Mouse (Mus musculus) embryonic facial prominence, embryonic 12.5 days (tissue): Measurements from ENCODE around the gene Rpl10a. TPM values are rescaled to one million over a fixed set of nuclear protein-coding genes. Genes with fewer than 3 reads are reported as not detected.

Experiments
- ATAC-seq: fragments of 200-750 bp; cut with Nextera tagmentation; 2 replicates; pipeline ENCODE4 v1.8.0; 2017; ENCODE audit not compliant: insufficient number of reproducible peaks, insufficient read depth, low FRiP score, low TSS enrichment
- H3K27ac ChIP-seq: fragments of 300-500 bp; sonication (generic); 2 replicates; pipeline ENCODE4 v1.5.1; 2016; ENCODE audit warnings: mild to moderate bottlenecking
- H3K27me3 ChIP-seq: fragments of 300-500 bp; sonication (generic); 2 replicates; pipeline ENCODE4 v1.6.1; 2016; ENCODE audit warnings: mild to moderate bottlenecking, moderate library complexity
- H3K36me3 ChIP-seq: fragments of 300-500 bp; sonication (generic); 2 replicates; pipeline ENCODE4 v1.6.1; 2016; ENCODE audit warnings: mild to moderate bottlenecking
- H3K4me1 ChIP-seq: fragments of 300-500 bp; sonication (generic); 2 replicates; pipeline ENCODE4 v1.6.1; 2016
- H3K4me2 ChIP-seq: fragments of 300-500 bp; sonication (generic); replicated peaks from 2 replicates; pipeline ENCODE4 v1.6.1; 2016; ENCODE audit warnings: mild to moderate bottlenecking, moderate library complexity
- H3K4me3 ChIP-seq: fragments of 300-500 bp; sonication (generic); 2 replicates; pipeline ENCODE4 v1.5.1; 2016; ENCODE audit warnings: mild to moderate bottlenecking
- H3K9ac ChIP-seq: fragments of 300-500 bp; sonication (generic); 2 replicates; pipeline ENCODE4 v1.6.1; 2016; ENCODE audit warnings: mild to moderate bottlenecking, moderate library complexity
- H3K9me3 ChIP-seq: fragments of 300-500 bp; sonication (generic); 2 replicates; pipeline ENCODE4 v1.6.1; 2016; ENCODE audit warnings: mild to moderate bottlenecking, moderate library complexity
- WGBS: fragments of 180-500 bp; shearing (Covaris S2); methylation state at CpG from one replicate; pipeline ENCODE4 v1.1.7; 2016; 5-methylcytosine and 5-hydroxymethylcytosine counted together
- polyA plus RNA-seq: library from polyadenylated mRNA; unstranded; fragments of >200 nt; fragmentation: Nextera tagmentation; extraction: Ambion mirVana; gene quantifications from 2 replicates; pipeline ENCODE4 v1.2.1, GENCODE M21; 2016

The Rpl10a gene
- polyA plus RNA-seq, 1 experiment from 2014 or later = 496 TPM

GRCm38 (mm10) chr17:28335267-28335666 is 7.0 kb downstream of the Rpl10a start:
- no peak for ATAC-seq
- no peak overlapping the region for H3K9ac ChIP-seq
- H3K27me3 ChIP-seq = no peaks in the 10 kb centered on the region
- H3K36me3 ChIP-seq = peaks cover 79% of the 10 kb centered on the region
- 73% methylated on average over 10 of the region's 10 CpGs for WGBS
- no peak overlapping the region for H3K27ac ChIP-seq
- no peaks in the 10 kb centered on the region for H3K9me3 ChIP-seq
- no peak overlapping the region for H3K4me3 ChIP-seq
- peaks cover 32% of the 10 kb centered on the region for H3K4me1 ChIP-seq
- no peak overlapping the region; the same call in 1 of the 2 replicates for H3K4me2 ChIP-seq

- H3K4me2 ChIP-seq = no peak overlapping the region
- H3K27ac ChIP-seq = no peak overlapping the region
- ATAC-seq = no peak
- H3K4me3 ChIP-seq = no peak overlapping the region
- peaks cover 42% of the 10 kb centered on the region for H3K4me1 ChIP-seq
- peaks cover 69% of the 10 kb centered on the region for H3K36me3 ChIP-seq
- WGBS = 91% methylated on average over 7 of the region's 7 CpGs
- no peaks in the 10 kb centered on the region for H3K27me3 ChIP-seq
- no peak overlapping the region for H3K9ac ChIP-seq
- H3K9me3 ChIP-seq = no peaks in the 10 kb centered on the region
Observed at GRCm38 (mm10) chr17:28337547-28337946, 9.3 kb downstream of the Rpl10a start.

GRCm38 (mm10) chr17:28340578-28340977 is 12.3 kb downstream of the Rpl10a start:
- peak overlapping the region; percentile 35; the same call in 1 of the 2 replicates for H3K4me2 ChIP-seq
- H3K36me3 ChIP-seq = peaks cover 45% of the 10 kb centered on the region
- H3K4me3 ChIP-seq = 0 out of 2 replicates have a peak overlapping the region, but pooled peaks have one; percentile 13
- H3K27ac ChIP-seq = peak overlapping the region; percentile 61
- H3K27me3 ChIP-seq = no peaks in the 10 kb centered on the region
- no peaks in the 10 kb centered on the region for H3K9me3 ChIP-seq
- 69% methylated on average over 7 of the region's 7 CpGs for WGBS
- peaks cover 46% of the 10 kb centered on the region for H3K4me1 ChIP-seq
- peak overlapping the region; percentile 37; the same call in 1 of the 2 replicates for H3K9ac ChIP-seq
- ATAC-seq = 0 out of 2 replicates have a peak, but pooled peaks have one; percentile 1

GRCm38 (mm10) chr17:28341091-28341490 is 12.8 kb downstream of the Rpl10a start:
- Histone ChIP-seq H3K27ac (peak overlapping the region; percentile 61), H3K9me3 (no peaks in the 10 kb centered on the region), H3K4me3 (peak overlapping the region; percentile 19), H3K4me2 (peak overlapping the region; percentile 35), H3K4me1 (peaks cover 51% of the 10 kb centered on the region), H3K27me3 (no peaks in the 10 kb centered on the region), H3K9ac (peak overlapping the region; percentile 37), H3K36me3 (peaks cover 40% of the 10 kb centered on the region)
- 14% methylated on average over 26 of the region's 26 CpGs for WGBS
- peak; percentile 57; the same call in 1 of the 2 replicates for ATAC-seq

GRCm38 (mm10) chr17:28344050-28344607 is 15.9 kb downstream of the Rpl10a start:
- peaks cover 80% of the 10 kb centered on the region for H3K4me1 ChIP-seq
- ATAC-seq = no peak
- peak overlapping the region; percentile 15; the same call in 1 of the 2 replicates for H3K9ac ChIP-seq
- 26% methylated on average over 4 of the region's 4 CpGs for WGBS
- H3K9me3 ChIP-seq = no peaks in the 10 kb centered on the region
- peak overlapping the region; percentile 32; the same call in 1 of the 2 replicates for H3K27ac ChIP-seq
- H3K27me3 ChIP-seq = no peaks in the 10 kb centered on the region
- H3K36me3 ChIP-seq = peaks cover 15% of the 10 kb centered on the region
- no peak overlapping the region for H3K4me3 ChIP-seq
- H3K4me2 ChIP-seq = 0 out of 2 replicates have a peak overlapping the region, but pooled peaks have one; percentile 2

GRCm38 (mm10) chr17:28344670-28345069 is 16.4 kb downstream of the Rpl10a start:
- Histone ChIP-seq H3K4me3 (no peak overlapping the region), H3K4me2 (peak overlapping the region; percentile 50), H3K27me3 (no peaks in the 10 kb centered on the region), H3K9me3 (no peaks in the 10 kb centered on the region), H3K9ac (0 out of 2 replicates have a peak overlapping the region, but pooled peaks have one; percentile 15), H3K4me1 (peaks cover 82% of the 10 kb centered on the region), H3K27ac (peak overlapping the region; percentile 91), H3K36me3 (peaks cover 13% of the 10 kb centered on the region)
- ATAC-seq = no peak
- WGBS = 50% methylated on average over 3 of the region's 3 CpGs

GRCm38 (mm10) chr17:28345271-28345721 is 17.0 kb downstream of the Rpl10a start:
- Histone ChIP-seq H3K4me1 (peaks cover 82% of the 10 kb centered on the region), H3K4me2 (peak overlapping the region; percentile 50), H3K9ac (peak overlapping the region; percentile 49), H3K36me3 (peaks cover 7% of the 10 kb centered on the region), H3K9me3 (no peaks in the 10 kb centered on the region), H3K27ac (peak overlapping the region; percentile 91), H3K4me3 (0 out of 2 replicates have a peak overlapping the region, but pooled peaks have one; percentile 13), H3K27me3 (no peaks in the 10 kb centered on the region)
- ATAC-seq = no peak
- 7% methylated on average over 8 of the region's 8 CpGs for whole genome bisulfite sequencing

GRCm38 (mm10) chr17:28345882-28346281 is 17.6 kb downstream of the Rpl10a start:
- 4% methylated on average over 10 of the region's 10 CpGs for WGBS
- no peaks in the 10 kb centered on the region for H3K27me3 ChIP-seq
- peak; percentile 8; the same call in 1 of the 2 replicates for ATAC-seq
- 0 out of 2 replicates have a peak overlapping the region, but pooled peaks have one; percentile 13 for H3K4me3 ChIP-seq
- H3K9ac ChIP-seq = peak overlapping the region; percentile 49; the same call in 1 of the 2 replicates
- peak overlapping the region; percentile 50 for H3K4me2 ChIP-seq
- peaks cover 76% of the 10 kb centered on the region for H3K4me1 ChIP-seq
- no peaks in the 10 kb centered on the region for H3K9me3 ChIP-seq
- peaks cover under 1% of the 10 kb centered on the region; the same call in 1 of the 2 replicates for H3K36me3 ChIP-seq
- H3K27ac ChIP-seq = peak overlapping the region; percentile 91

- H3K4me3 ChIP-seq = no peak overlapping the region
- peak overlapping the region; percentile 46; the same call in 1 of the 2 replicates for H3K27ac ChIP-seq
- peak overlapping the region; percentile 87; the same call in 1 of the 2 replicates for H3K4me2 ChIP-seq
- H3K36me3 ChIP-seq = no peaks in the 10 kb centered on the region
- no peaks in the 10 kb centered on the region for H3K27me3 ChIP-seq
- H3K4me1 ChIP-seq = peaks cover 71% of the 10 kb centered on the region
- H3K9me3 ChIP-seq = no peaks in the 10 kb centered on the region
- 0 out of 2 replicates have a peak overlapping the region, but pooled peaks have one; percentile 95 for H3K9ac ChIP-seq
- no peak for ATAC-seq
- 78% methylated on average over 10 of the region's 10 CpGs for WGBS
Observed at GRCm38 (mm10) chr17:28347327-28347726, 19.1 kb downstream of the Rpl10a start.

- peaks cover 69% of the 10 kb centered on the region for H3K4me1 ChIP-seq
- H3K27me3 ChIP-seq = no peaks in the 10 kb centered on the region
- H3K4me3 ChIP-seq = peak overlapping the region; percentile 93
Observed at GRCm38 (mm10) chr17:28348211-28348610, 19.9 kb downstream of the Rpl10a start.

GRCm38 (mm10) chr17:28349264-28349880 is 21.1 kb downstream of the Rpl10a start:
- 8% methylated on average over 13 of the region's 13 CpGs for WGBS
- peak overlapping the region; percentile 100 for H3K27ac ChIP-seq
- no peak for ATAC-seq
- H3K4me1 ChIP-seq = peaks cover 58% of the 10 kb centered on the region
- peak overlapping the region; percentile 93 for H3K4me3 ChIP-seq
- H3K9ac ChIP-seq = peak overlapping the region; percentile 95
- peak overlapping the region; percentile 87 for H3K4me2 ChIP-seq
- H3K9me3 ChIP-seq = no peaks in the 10 kb centered on the region
- H3K36me3 ChIP-seq = no peaks in the 10 kb centered on the region
- H3K27me3 ChIP-seq = no peaks in the 10 kb centered on the region

More at GRCm38 (mm10) chr17:28348211-28348610, 19.9 kb downstream of the Rpl10a start:
- no peak for ATAC-seq
- H3K27ac ChIP-seq = peak overlapping the region; percentile 41
- 41% methylated on average over 6 of the region's 6 CpGs for WGBS
- no peaks in the 10 kb centered on the region for H3K36me3 ChIP-seq
- H3K9me3 ChIP-seq = no peaks in the 10 kb centered on the region
- peak overlapping the region; percentile 95 for H3K9ac ChIP-seq
- peak overlapping the region; percentile 87 for H3K4me2 ChIP-seq
